Mouse (Mus musculus) hindbrain, postnatal 0 days (tissue): Measurements from ENCODE around the gene Boll. TPM values are rescaled to one million over a fixed set of nuclear protein-coding genes. Genes with fewer than 3 reads are reported as not detected.
A peak's percentile ranks its signal among the peaks of the same experiment; 100 is the strongest.

Source experiments
- ATAC-seq: fragments of 200-750 bp; cut with Nextera tagmentation; 2 replicates; pipeline ENCODE4 v1.8.0; 2017; ENCODE audit warnings: mild to moderate bottlenecking, moderate TSS enrichment, moderate library complexity
- DNase-seq: peaks from one replicate; pipeline ENCODE4 v3.0.0-alpha.2; 2015; ENCODE audit warnings: low spot score
- H3K27ac ChIP-seq: fragments of 300-500 bp; sonication (generic); 2 replicates; pipeline ENCODE4 v1.5.1; 2014; ENCODE audit warnings: mild to moderate bottlenecking
- H3K27me3 ChIP-seq: fragments of 300-500 bp; sonication (generic); 2 replicates; pipeline ENCODE4 v1.6.1; 2014; ENCODE audit warnings: low read length, mixed read lengths; ENCODE audit not compliant: insufficient read depth
- H3K36me3 ChIP-seq: fragments of 300-500 bp; sonication (generic); 2 replicates; pipeline ENCODE4 v1.6.1; 2014; ENCODE audit warnings: low read length, mixed read lengths; ENCODE audit not compliant: insufficient read depth
- H3K4me1 ChIP-seq: fragments of 300-500 bp; sonication (generic); 2 replicates; pipeline ENCODE4 v1.6.1; 2014; ENCODE audit warnings: antibody characterized with exemption, low read length, mixed read lengths; ENCODE audit not compliant: insufficient read depth
- H3K4me2 ChIP-seq: fragments of 300-500 bp; sonication (generic); 2 replicates; pipeline ENCODE4 v1.6.1; 2014; ENCODE audit warnings: low read depth, mild to moderate bottlenecking, low read length, moderate library complexity, mixed read lengths
- H3K4me3 ChIP-seq: fragments of 300-500 bp; sonication (generic); 2 replicates; pipeline ENCODE4 v1.5.1; 2014; ENCODE audit warnings: low read length
- H3K9ac ChIP-seq: fragments of 300-500 bp; sonication (generic); replicated peaks from 2 replicates; pipeline ENCODE4 v1.6.1; 2014; ENCODE audit warnings: mild to moderate bottlenecking, low read length, moderate library complexity, mixed read lengths
- H3K9me3 ChIP-seq: fragments of 300-500 bp; sonication (generic); 2 replicates; pipeline ENCODE4 v1.6.1; 2016; ENCODE audit warnings: low read length, mixed read lengths
- CTCF ChIP-seq: IDR thresholded peaks from 2 replicates; pipeline ENCODE4 v1.5.1; 2016; ENCODE audit warnings: antibody characterized with exemption, control low read depth, low read depth
- WGBS: fragments of 180-500 bp; shearing (Covaris S2); extraction: QIAGEN DNeasy Blood & Tissue Kit; methylation state at CpG from one replicate; pipeline ENCODE4 v1.1.7; 2014; 5-methylcytosine and 5-hydroxymethylcytosine counted together
- polyA plus RNA-seq: library from polyadenylated mRNA; unstranded; fragments of >200 nt; fragmentation: Nextera tagmentation; extraction: Ambion mirVana; gene quantifications from 2 replicates; pipeline ENCODE4 v1.2.1, GENCODE M21; 2015
- total RNA-seq: library from RNA; depleted of rRNA; stranded (reverse); fragments of >200 nt; gene quantifications from 2 replicates; pipeline ENCODE4 v1.2.3, GENCODE M21; 2014

The Boll gene
- total and polyA plus RNA-seq, 2 experiments from 2014 or later, result 0.49 TPM; not detected in 1

- H3K9me3 ChIP-seq, result no peaks in the 10 kb centered on the region
- no peak for ATAC-seq
- no peak overlapping the region for H3K27ac ChIP-seq
- no peaks in the 10 kb centered on the region for H3K27me3 ChIP-seq
- H3K9ac ChIP-seq, result peak overlapping the region; percentile 60; the same call in 1 of the 2 replicates
- H3K36me3 ChIP-seq, result no peaks in the 10 kb centered on the region
- peaks cover 25% of the 10 kb centered on the region for H3K4me1 ChIP-seq
- WGBS, result 35% methylated on average over 5 of the region's 5 CpGs
- no peak for DNase-seq
- TF ChIP-seq CTCF, result no peak
- H3K4me3 ChIP-seq, result peak overlapping the region; percentile 70
- peak overlapping the region; percentile 93 for H3K4me2 ChIP-seq
Measured at GRCm38 (mm10) chr1:55236487-55236886, 126.8 kb downstream of the Boll start.

GRCm38 (mm10) chr1:55234910-55235520 lies 128.3 kb downstream of the Boll start:
- 58% methylated on average over 16 of the region's 16 CpGs for WGBS
- Histone ChIP-seq H3K4me2 (no peak overlapping the region), H3K4me1 (peaks cover 15% of the 10 kb centered on the region), H3K27me3 (no peaks in the 10 kb centered on the region), H3K9ac (no peak overlapping the region), H3K36me3 (no peaks in the 10 kb centered on the region), H3K9me3 (no peaks in the 10 kb centered on the region), H3K27ac (no peak overlapping the region), H3K4me3 (no peak overlapping the region)
- DNase-seq, result no peak
- ATAC-seq, result no peak
- TF ChIP-seq CTCF, result no peak

GRCm38 (mm10) chr1:55228256-55228884 lies 134.9 kb downstream of the Boll start:
- Histone ChIP-seq H3K4me2 (no peak overlapping the region), H3K4me1 (no peaks in the 10 kb centered on the region; the same call in 1 of the 2 replicates), H3K9me3 (no peaks in the 10 kb centered on the region), H3K27me3 (no peaks in the 10 kb centered on the region), H3K4me3 (no peak overlapping the region), H3K36me3 (no peaks in the 10 kb centered on the region), H3K9ac (no peak overlapping the region), H3K27ac (no peak overlapping the region)
- TF ChIP-seq CTCF, result no peak
- DNase-seq, result no peak
- no peak for ATAC-seq
- 89% methylated on average over 8 of the region's 8 CpGs for WGBS

- no peaks in the 10 kb centered on the region for H3K9me3 ChIP-seq
- no peak for ATAC-seq
- 45% methylated on average over 1 of the region's 1 CpGs for WGBS
- H3K4me3 ChIP-seq, result no peak overlapping the region
- no peaks in the 10 kb centered on the region; the same call in 1 of the 2 replicates for H3K4me1 ChIP-seq
- H3K27ac ChIP-seq, result no peak overlapping the region
- no peak for TF ChIP-seq CTCF
- H3K27me3 ChIP-seq, result no peaks in the 10 kb centered on the region
- no peak overlapping the region for H3K4me2 ChIP-seq
- H3K36me3 ChIP-seq, result no peaks in the 10 kb centered on the region
- H3K9ac ChIP-seq, result no peak overlapping the region
- DNase-seq, result no peak
Measured at GRCm38 (mm10) chr1:55227376-55227775, 135.9 kb downstream of the Boll start.

- H3K9ac ChIP-seq, result peak within 1 kb of the TSS; percentile 51
- no peaks in the 10 kb centered on the region for H3K27me3 ChIP-seq
- H3K4me2 ChIP-seq, result peak within 1 kb of the TSS; percentile 59
- no peaks in the 10 kb centered on the region for H3K36me3 ChIP-seq
- peak within 1 kb of the TSS; percentile 77 for H3K27ac ChIP-seq
- H3K4me3 ChIP-seq, result peak within 1 kb of the TSS; percentile 41
- TF ChIP-seq CTCF, result no peak
- DNase-seq (peak; percentile 53), ATAC-seq (0 out of 2 replicates have a peak, but pooled peaks have one; percentile 25)
- H3K9me3 ChIP-seq, result no peaks in the 10 kb centered on the region
- WGBS, result under 1% methylated on average over 26 of the region's 26 CpGs
- H3K4me1 ChIP-seq, result peaks cover 2% of the 10 kb centered on the region
Measured at GRCm38 (mm10) chr1:55226011-55226857, 137.0 kb downstream of the Boll start, which contains the start of gene Rftn2. Rftn2 (minus strand) TSS chr1:55226782.

- TF ChIP-seq CTCF, result no peak
- ATAC-seq (peak; percentile 70), DNase-seq (no peak)
- no peaks in the 10 kb centered on the region for H3K27me3 ChIP-seq
- H3K36me3 ChIP-seq, result no peaks in the 10 kb centered on the region
- peak overlapping the region; percentile 59 for H3K4me2 ChIP-seq
- H3K4me3 ChIP-seq, result peak overlapping the region; percentile 41
- no peaks in the 10 kb centered on the region for H3K9me3 ChIP-seq
- H3K9ac ChIP-seq, result peak overlapping the region; percentile 44; the same call in 1 of the 2 replicates
- 36% methylated on average over 3 of the region's 3 CpGs for WGBS
- peak overlapping the region; percentile 70 for H3K27ac ChIP-seq
- H3K4me1 ChIP-seq, result peaks cover 6% of the 10 kb centered on the region
Measured at GRCm38 (mm10) chr1:55225398-55225797, 137.9 kb downstream of the Boll start.
